In genomic region chr11:101627857-101628559, GRCm38 (mm10) we compare ENCODE assay signal across 8 mouse cellular contexts. TPM values are rescaled to one million over a fixed set of nuclear protein-coding genes. Genes with fewer than 3 reads are reported as not detected.
DNase-seq lines count a peak whose midpoint lies in the region; ATAC-seq and TF ChIP-seq lines count a peak whose summit lies in the region.

No protein-coding gene starts in this region.

- peak; percentile 27; the same call in 1 of the 2 replicates for ATAC-seq in heart, embryonic 13.5 days (ENCODE audit: extremely low read depth, insufficient number of reproducible peaks, low FRiP score, low TSS enrichment)
- ATAC-seq in liver, embryonic 14.5 days (ENCODE audit: insufficient read depth), result peak; percentile 52

- H3K4me3 ChIP-seq in erythroblast, embryonic 14.5 days (replicated peaks), result peak overlapping the region; percentile 78
- peak overlapping the region; percentile 69 for H3K4me3 ChIP-seq in heart, embryonic 13.5 days
- H3K4me3 ChIP-seq in liver, embryonic 14.5 days (ENCODE audit: insufficient read depth in 1 of 2, low read depth in 2 of 2, low read length in 2 of 2), result peak overlapping the region; percentile 53 to 64
- peak overlapping the region; percentile 89 for H3K4me3 ChIP-seq in testis, adult 2 months (ENCODE audit: control insufficient read depth, low read depth, low read length)

- DNase-seq in CD8-positive naive resting alpha-beta T cell, adult 2 months (ENCODE audit: low read depth in 2 of 2, low spot score in 2 of 2), result peak; percentile 74 to 83
- peak; percentile 97 for DNase-seq in brain, embryonic 14.5 days (ENCODE audit: low read depth)
- DNase-seq in kidney, postnatal 10 days, result peak; percentile 91
- DNase-seq in liver, embryonic 14.5 days (ENCODE audit: low read depth in 3 of 3, low spot score in 3 of 3), result peak; percentile 69 to 88 (median 82)
- peak; percentile 94 for DNase-seq in neural tube, embryonic 10.5 days (ENCODE audit: extremely low spot score, low spot score)

- TF ChIP-seq CTCF in brain, embryonic 14.5 days (IDR thresholded peaks at IDR 0.05; ENCODE audit: borderline replicate concordance, extremely low read depth, insufficient read depth, insufficient read length), result no peak
- TF ChIP-seq CTCF in liver, embryonic 14.5 days (IDR thresholded peaks at IDR 0.05; ENCODE audit: low read depth), result no peak
- no peak for TF ChIP-seq CTCF in testis, adult 2 months (IDR thresholded peaks at IDR 0.05; ENCODE audit: control insufficient read depth, insufficient read depth, insufficient replicate concordance, low read depth, low read length)

- TF ChIP-seq POLR2A in brain, embryonic 14.5 days (IDR thresholded peaks at IDR 0.05; ENCODE audit: borderline replicate concordance, extremely low read depth, insufficient read depth, insufficient read length, poor library complexity, severe bottlenecking), result no peak
- no peak; the same call in 1 of the 2 replicates for TF ChIP-seq POLR2A in testis, adult 2 months (IDR thresholded peaks at IDR 0.05; ENCODE audit: control insufficient read depth, low read depth, low read length)

- WGBS in heart, embryonic 13.5 days, result under 1% methylated on average over 32 of the region's 33 CpGs
- WGBS in liver, embryonic 14.5 days (ENCODE audit: insufficient replicate concordance), result under 1% methylated on average over 33 of the region's 33 CpGs

- no peak for TF ChIP-seq EP300 in liver, embryonic 14.5 days (IDR thresholded peaks at IDR 0.05; ENCODE audit: low read depth)

- H3K36me3 ChIP-seq in erythroblast, embryonic 14.5 days (ENCODE audit: control insufficient read depth), result peaks cover 13% of the 10 kb centered on the region
- H3K36me3 ChIP-seq in heart, embryonic 13.5 days, result peaks cover 12% of the 10 kb centered on the region; the same call in 1 of the 2 replicates
- no peaks in the 10 kb centered on the region for H3K36me3 ChIP-seq in liver, embryonic 14.5 days (replicated peaks; ENCODE audit: control insufficient read depth, insufficient read depth, low read depth)
- no peaks in the 10 kb centered on the region for H3K36me3 ChIP-seq in testis, adult 2 months (ENCODE audit: control insufficient read depth, insufficient read depth, low read length)

- H3K4me2 ChIP-seq in heart, embryonic 13.5 days, result peak overlapping the region; percentile 80
- H3K4me2 ChIP-seq in liver, embryonic 14.5 days (ENCODE audit: low read depth), result peak overlapping the region; percentile 65

- peaks cover 39% of the 10 kb centered on the region for H3K4me1 ChIP-seq in erythroblast, embryonic 14.5 days (ENCODE audit: control insufficient read depth)
- peaks cover 9% of the 10 kb centered on the region for H3K4me1 ChIP-seq in heart, embryonic 13.5 days
- H3K4me1 ChIP-seq in liver, embryonic 14.5 days (replicated peaks; ENCODE audit: control insufficient read depth in 2 of 2, insufficient read depth in 2 of 2, low read length in 1 of 2), result peaks cover 4 to 7% of the 10 kb centered on the region in 2 experiments; a peak in 3 of 4 replicates
- peaks cover 12% of the 10 kb centered on the region for H3K4me1 ChIP-seq in testis, adult 2 months (ENCODE audit: control insufficient read depth, insufficient read depth, low read length)

- peak overlapping the region; percentile 91 for H3K9ac ChIP-seq in heart, embryonic 13.5 days
- peak overlapping the region; percentile 58 for H3K9ac ChIP-seq in liver, embryonic 14.5 days (replicated peaks)

- no peaks in the 10 kb centered on the region for H3K27me3 ChIP-seq in erythroblast, embryonic 14.5 days (ENCODE audit: control insufficient read depth)
- no peaks in the 10 kb centered on the region for H3K27me3 ChIP-seq in heart, embryonic 13.5 days (replicated peaks)
- no peaks in the 10 kb centered on the region for H3K27me3 ChIP-seq in liver, embryonic 14.5 days (ENCODE audit: control insufficient read depth, insufficient read depth, low read length)
- no peaks in the 10 kb centered on the region for H3K27me3 ChIP-seq in testis, adult 2 months (ENCODE audit: control insufficient read depth, insufficient read depth, low read length)

- peaks cover 13% of the 10 kb centered on the region for H3K9me3 ChIP-seq in erythroblast, embryonic 14.5 days (ENCODE audit: control insufficient read depth, low read length)
- H3K9me3 ChIP-seq in heart, embryonic 13.5 days, result no peaks in the 10 kb centered on the region
- H3K9me3 ChIP-seq in liver, embryonic 14.5 days (ENCODE audit: control insufficient read depth, low read length), result no peaks in the 10 kb centered on the region

- peak overlapping the region; percentile 99 for H3K27ac ChIP-seq in heart, embryonic 13.5 days (replicated peaks)
- peak overlapping the region; percentile 98 for H3K27ac ChIP-seq in liver, embryonic 14.5 days
- H3K27ac ChIP-seq in testis, adult 2 months (ENCODE audit: control insufficient read depth, insufficient read depth, low read depth, low read length), result peak overlapping the region; percentile 87

RNA-seq across cellular contexts. Expression of gene Rdm1, which starts 1.0 kb away (rescaled TPM):
- polyA plus RNA-seq in brain, embryonic 14.5 days (2012; rRNA removed), result 13.7 and 25.0 TPM in 2 replicates
- polyA plus RNA-seq in erythroblast, embryonic 14.5 days (2012), result 1.4 and 2.2 TPM in 2 replicates
- polyA plus RNA-seq in heart, embryonic 13.5 days (2015; fragmentation: Nextera tagmentation; extraction: Ambion mirVana), result 31.8 and 37.0 TPM in 2 replicates
- 3.8 and 5.7 TPM in 2 replicates for polyA plus RNA-seq in liver, embryonic 14.5 days (2012; rRNA removed)
- 9.4 and 10.4 TPM in 2 replicates for polyA plus RNA-seq in liver, embryonic 14.5 days (2014; fragmentation: Nextera tagmentation; extraction: Ambion mirVana)
- 7.8 and 13.8 TPM in 2 replicates for polyA plus RNA-seq in testis, adult 2 months (2012; rRNA removed)

RNA-seq across cellular contexts. Expression of gene Gm11634, which starts 29.0 kb away (rescaled TPM):
- polyA plus RNA-seq in brain, embryonic 14.5 days (2012; rRNA removed), result not detected in 2 replicates
- not detected in 2 replicates for polyA plus RNA-seq in erythroblast, embryonic 14.5 days (2012)
- not detected in 2 replicates for polyA plus RNA-seq in heart, embryonic 13.5 days (2015; fragmentation: Nextera tagmentation; extraction: Ambion mirVana)
- not detected in 2 replicates for polyA plus RNA-seq in liver, embryonic 14.5 days (2012; rRNA removed)
- not detected in 2 replicates for polyA plus RNA-seq in liver, embryonic 14.5 days (2014; fragmentation: Nextera tagmentation; extraction: Ambion mirVana)
- polyA plus RNA-seq in testis, adult 2 months (2012; rRNA removed), result 64.9 and 69.4 TPM in 2 replicates

RNA-seq across cellular contexts. Expression of gene Arl4d, which starts 37.3 kb away (rescaled TPM):
- polyA plus RNA-seq in brain, embryonic 14.5 days (2012; rRNA removed), result 18.9 and 42.0 TPM in 2 replicates
- polyA plus RNA-seq in erythroblast, embryonic 14.5 days (2012), result 0.04 and 0.13 TPM in 2 replicates
- 8.7 and 9.1 TPM in 2 replicates for polyA plus RNA-seq in heart, embryonic 13.5 days (2015; fragmentation: Nextera tagmentation; extraction: Ambion mirVana)
- 0.48 and 0.84 TPM in 2 replicates for polyA plus RNA-seq in liver, embryonic 14.5 days (2012; rRNA removed)
- 0.46 and 0.72 TPM in 2 replicates for polyA plus RNA-seq in liver, embryonic 14.5 days (2014; fragmentation: Nextera tagmentation; extraction: Ambion mirVana)
- 10.2 and 12.3 TPM in 2 replicates for polyA plus RNA-seq in testis, adult 2 months (2012; rRNA removed)

RNA-seq across cellular contexts. Expression of gene Tmem106a, which starts 46.0 kb away (rescaled TPM):
- polyA plus RNA-seq in brain, embryonic 14.5 days (2012; rRNA removed), result 3.6 and 5.3 TPM in 2 replicates
- 0.05 TPM in 1 of 2 replicates, not detected in the other for polyA plus RNA-seq in erythroblast, embryonic 14.5 days (2012)
- 4.0 and 4.4 TPM in 2 replicates for polyA plus RNA-seq in heart, embryonic 13.5 days (2015; fragmentation: Nextera tagmentation; extraction: Ambion mirVana)
- 5.7 and 7.3 TPM in 2 replicates for polyA plus RNA-seq in liver, embryonic 14.5 days (2012; rRNA removed)
- polyA plus RNA-seq in liver, embryonic 14.5 days (2014; fragmentation: Nextera tagmentation; extraction: Ambion mirVana), result 5.4 and 7.5 TPM in 2 replicates
- polyA plus RNA-seq in testis, adult 2 months (2012; rRNA removed), result 22.8 and 26.7 TPM in 2 replicates

Comparison
In these comparisons a context has a peak if more than half of its experiments do, and no peak if none do; other contexts are left out.
1. Peak in every context shown above with its lines: DNase-seq, ATAC-seq, H3K4me3 ChIP-seq and H3K27ac ChIP-seq.
2. RNA of gene Gm11634, which starts 29.0 kb away (polyA plus RNA-seq): 64.9 to 69.4 TPM in testis, adult 2 months; not detected in brain, embryonic 14.5 days, not detected in erythroblast, embryonic 14.5 days, not detected in heart, embryonic 13.5 days and not detected in liver, embryonic 14.5 days; every median in the first group is over 10 times any median in the second.